Mouse (Mus musculus): ENCODE measurements around the gene Nt5c3b. TPM values are rescaled to one million over a fixed set of nuclear protein-coding genes. Genes with fewer than 3 reads are reported as not detected.

Nt5c3b gene
- polyA plus RNA-seq, 1 experiment from 2014 or later = 108 TPM

DNA sequence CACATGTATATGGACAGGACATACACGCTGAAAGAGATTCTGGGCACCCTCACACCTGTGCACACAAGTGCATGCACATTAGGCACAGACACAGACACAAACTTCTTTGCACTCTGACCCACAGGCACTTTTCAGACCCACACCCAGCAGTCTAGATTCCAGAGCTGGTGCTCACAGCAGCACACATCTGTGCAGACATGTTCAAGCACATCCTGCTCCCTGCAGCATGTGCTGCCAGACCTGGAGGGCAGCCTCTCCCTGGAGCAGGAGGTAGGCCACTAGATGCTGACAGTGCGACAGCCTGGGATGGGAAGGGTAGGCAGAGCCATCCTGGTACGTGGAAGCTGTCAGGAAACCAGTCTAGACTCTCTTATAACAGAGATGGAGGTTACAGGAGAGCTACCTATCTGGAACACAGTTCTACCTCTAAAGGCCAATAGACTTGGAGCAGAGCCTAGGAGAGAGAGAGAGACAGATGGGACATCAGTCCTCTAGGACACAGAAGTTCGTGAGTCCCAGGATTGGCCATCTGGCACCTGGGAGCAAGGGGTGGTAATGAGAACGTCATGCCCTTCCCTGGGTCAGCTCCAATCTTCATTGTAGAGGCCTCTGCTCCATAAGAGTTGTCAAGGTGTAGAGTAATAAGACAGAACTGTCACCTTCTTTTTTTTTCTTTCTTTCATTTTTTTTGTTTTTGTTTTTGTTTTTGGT is 34.5 kb downstream of the Nt5c3b start:
- H3K9ac ChIP-seq (ENCODE audit: low read depth, low read length) = no peak overlapping the region

DNA sequence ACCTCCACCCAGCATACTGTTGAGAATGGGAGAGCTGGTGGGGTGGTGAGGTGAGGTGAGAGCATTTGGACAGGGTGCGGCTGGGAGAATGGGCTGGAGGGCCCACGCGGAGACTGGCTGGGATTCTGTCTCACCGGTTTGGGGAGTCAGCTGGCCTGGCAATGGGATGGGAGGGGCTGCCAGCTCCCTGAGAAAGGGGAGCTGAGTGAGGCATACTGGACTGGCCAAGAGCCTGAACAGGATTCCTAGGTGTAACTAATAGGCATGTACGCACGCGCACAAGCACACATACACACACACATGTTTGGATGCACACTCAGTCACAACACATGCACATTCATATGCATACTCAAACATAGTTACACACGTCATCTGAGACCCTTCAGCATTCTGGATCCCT is 35.3 kb downstream of the Nt5c3b start:
- no peaks in the 10 kb centered on the region for H3K9me3 ChIP-seq (ENCODE audit: control insufficient read depth, low read length)
- DNase-seq (ENCODE audit: low spot score) = peak; percentile 40
- no peak overlapping the region for H3K27ac ChIP-seq (replicated peaks; ENCODE audit: low read depth, low read length)
- no peak for ATAC-seq (ENCODE audit: low read depth)
- H3K4me1 ChIP-seq (ENCODE audit: control insufficient read depth, insufficient read depth, low read length) = no peaks in the 10 kb centered on the region; the same call in 1 of the 2 replicates
- H3K4me3 ChIP-seq (ENCODE audit: low read depth, low read length) = no peak overlapping the region
- H3K4me2 ChIP-seq (ENCODE audit: low read depth, low read length) = no peak overlapping the region
- no peak overlapping the region for H3K9ac ChIP-seq (ENCODE audit: low read depth, low read length)
- WGBS = 60% methylated on average over 5 of the region's 8 CpGs
- peaks cover 34% of the 10 kb centered on the region for H3K36me3 ChIP-seq (ENCODE audit: control insufficient read depth, insufficient read depth, low read length)
- H3K27me3 ChIP-seq (replicated peaks; ENCODE audit: control insufficient read depth, insufficient read depth, low read length) = no peaks in the 10 kb centered on the region

More for the DNA sequence above, 34.5 kb downstream of the Nt5c3b start:
- no peaks in the 10 kb centered on the region for H3K27me3 ChIP-seq (replicated peaks; ENCODE audit: control insufficient read depth, insufficient read depth, low read length)
- H3K36me3 ChIP-seq (ENCODE audit: control insufficient read depth, insufficient read depth, low read length) = peaks cover 40% of the 10 kb centered on the region
- ATAC-seq (ENCODE audit: low read depth) (no peak), DNase-seq (ENCODE audit: low spot score) (no peak)
- no peak overlapping the region for H3K27ac ChIP-seq (replicated peaks; ENCODE audit: low read depth, low read length)
- H3K4me3 ChIP-seq (ENCODE audit: low read depth, low read length) = no peak overlapping the region
- H3K4me2 ChIP-seq (ENCODE audit: low read depth, low read length) = no peak overlapping the region
- H3K9me3 ChIP-seq (ENCODE audit: control insufficient read depth, low read length) = no peaks in the 10 kb centered on the region
- 83% methylated on average over 5 of the region's 5 CpGs for WGBS
- peaks cover 6% of the 10 kb centered on the region for H3K4me1 ChIP-seq (ENCODE audit: control insufficient read depth, insufficient read depth, low read length)

DNA sequence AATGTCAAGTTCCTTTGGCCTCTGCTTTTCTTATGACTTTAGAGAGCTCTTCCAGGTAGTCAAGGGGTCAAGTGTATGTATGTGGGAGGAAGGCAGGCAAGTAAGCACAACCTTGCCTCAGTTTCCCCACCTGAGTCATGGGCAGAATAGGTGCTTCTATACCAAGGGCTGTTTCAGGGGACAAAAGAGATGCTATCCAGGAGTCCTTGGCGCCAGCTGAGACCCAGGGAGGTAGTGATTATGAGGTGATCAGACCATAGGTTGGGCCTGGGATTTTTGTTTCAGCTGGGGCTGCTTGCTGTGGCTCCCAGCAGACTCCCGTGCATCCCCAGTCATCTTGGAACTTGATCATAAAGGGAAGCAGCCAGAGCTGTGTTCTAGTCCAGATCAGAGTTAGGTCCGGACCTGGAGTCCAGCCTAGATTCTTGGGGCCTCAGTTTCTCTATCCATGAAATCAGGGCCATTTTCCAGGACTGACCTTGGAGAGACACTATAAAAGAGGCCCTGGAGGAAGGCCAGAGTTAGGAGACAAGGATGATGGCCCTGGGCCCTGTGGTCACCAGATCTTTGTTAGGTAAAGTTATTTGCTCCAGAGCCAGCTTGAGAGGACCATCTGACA is 37.0 kb downstream of the Nt5c3b start:
- ATAC-seq (ENCODE audit: low read depth) (no peak), DNase-seq (ENCODE audit: low spot score) (no peak)
- Histone ChIP-seq H3K27me3 (replicated peaks; ENCODE audit: control insufficient read depth, insufficient read depth, low read length) (no peaks in the 10 kb centered on the region), H3K4me3 (ENCODE audit: low read depth, low read length) (no peak overlapping the region), H3K4me2 (ENCODE audit: low read depth, low read length) (no peak overlapping the region), H3K36me3 (ENCODE audit: control insufficient read depth, insufficient read depth, low read length) (peaks cover 18% of the 10 kb centered on the region; the same call in 1 of the 2 replicates), H3K27ac (replicated peaks; ENCODE audit: low read depth, low read length) (no peak overlapping the region), H3K9ac (ENCODE audit: low read depth, low read length) (no peak overlapping the region), H3K9me3 (ENCODE audit: control insufficient read depth, low read length) (no peaks in the 10 kb centered on the region), H3K4me1 (ENCODE audit: control insufficient read depth, insufficient read depth, low read length) (no peaks in the 10 kb centered on the region)
- WGBS = 86% methylated on average over 3 of the region's 3 CpGs

DNA sequence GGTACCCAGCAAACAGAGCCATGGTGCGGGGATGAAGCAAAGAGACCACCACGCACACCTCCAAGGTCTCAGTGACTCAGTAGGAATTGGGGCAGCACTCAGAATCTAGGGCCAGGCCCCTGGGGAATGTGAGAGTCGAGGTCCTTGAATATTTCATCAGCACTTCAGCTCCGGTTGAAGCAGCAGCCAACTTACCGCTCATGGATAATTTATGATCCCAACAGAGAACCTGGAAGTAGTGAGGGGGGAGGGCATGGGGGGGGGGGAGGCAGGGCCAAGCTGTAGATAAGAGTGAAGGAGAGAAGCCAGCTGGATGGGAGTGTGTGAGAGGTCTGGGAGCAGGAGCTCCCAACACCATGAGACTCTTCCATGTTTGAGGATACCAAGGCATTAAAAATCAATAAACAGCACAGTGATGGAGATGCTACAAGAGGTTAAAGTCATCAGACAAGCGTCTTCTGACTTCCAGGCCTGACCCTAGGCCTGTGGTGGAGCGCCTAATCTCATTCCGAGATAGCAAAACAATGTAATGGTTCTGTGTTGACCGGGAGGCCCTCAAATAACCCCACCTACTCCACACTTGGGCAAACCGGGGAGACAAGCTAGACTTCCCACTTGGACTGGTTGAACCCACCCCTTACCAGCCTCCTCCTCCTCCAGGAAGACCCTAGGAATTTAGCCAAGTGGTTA is 38.0 kb downstream of the Nt5c3b start:
- Histone ChIP-seq H3K4me1 (ENCODE audit: control insufficient read depth, insufficient read depth, low read length) (no peaks in the 10 kb centered on the region), H3K9ac (ENCODE audit: low read depth, low read length) (no peak overlapping the region), H3K27ac (replicated peaks; ENCODE audit: low read depth, low read length) (0 out of 2 replicates have a peak overlapping the region, but pooled peaks have one; percentile 28), H3K4me2 (ENCODE audit: low read depth, low read length) (no peak overlapping the region), H3K9me3 (ENCODE audit: control insufficient read depth, low read length) (no peaks in the 10 kb centered on the region), H3K36me3 (ENCODE audit: control insufficient read depth, insufficient read depth, low read length) (peaks cover 9% of the 10 kb centered on the region; the same call in 1 of the 2 replicates), H3K4me3 (ENCODE audit: low read depth, low read length) (no peak overlapping the region), H3K27me3 (replicated peaks; ENCODE audit: control insufficient read depth, insufficient read depth, low read length) (no peaks in the 10 kb centered on the region)
- no peak for DNase-seq (ENCODE audit: low spot score)
- ATAC-seq (ENCODE audit: low read depth) = no peak
- 77% methylated on average over 10 of the region's 10 CpGs for WGBS

DNA sequence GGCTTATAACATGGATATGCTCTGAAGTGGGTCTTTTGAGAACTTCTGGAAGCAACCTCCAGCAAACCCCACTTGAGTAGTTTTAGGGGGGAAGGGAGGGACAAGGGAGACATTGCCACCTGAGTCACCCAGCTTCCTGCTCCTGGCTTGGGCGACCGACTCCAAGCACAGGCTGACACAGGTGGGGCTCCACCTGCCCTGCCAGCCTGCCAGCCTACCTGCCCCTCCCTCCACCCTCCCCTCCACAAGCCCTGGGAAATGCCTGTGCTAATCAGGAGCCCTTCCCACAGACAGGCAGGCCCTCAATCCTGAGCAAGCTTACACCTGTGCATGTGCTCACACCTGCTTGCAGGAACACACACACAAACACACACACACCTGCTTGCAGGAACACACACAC is 38.9 kb downstream of the Nt5c3b start:
- Histone ChIP-seq H3K4me1 (ENCODE audit: control insufficient read depth, insufficient read depth, low read length) (0 out of 2 replicates have a peak, but pooled peaks cover 3% of the 10 kb centered on the region), H3K9ac (ENCODE audit: low read depth, low read length) (no peak overlapping the region), H3K9me3 (ENCODE audit: control insufficient read depth, low read length) (no peaks in the 10 kb centered on the region), H3K36me3 (ENCODE audit: control insufficient read depth, insufficient read depth, low read length) (0 out of 2 replicates have a peak, but pooled peaks cover 5% of the 10 kb centered on the region), H3K4me2 (ENCODE audit: low read depth, low read length) (no peak overlapping the region), H3K27ac (replicated peaks; ENCODE audit: low read depth, low read length) (no peak overlapping the region), H3K27me3 (replicated peaks; ENCODE audit: control insufficient read depth, insufficient read depth, low read length) (no peaks in the 10 kb centered on the region), H3K4me3 (ENCODE audit: low read depth, low read length) (no peak overlapping the region)
- no peak for ATAC-seq (ENCODE audit: low read depth)
- WGBS = 56% methylated on average over 2 of the region's 2 CpGs
- peak; percentile 40 for DNase-seq (ENCODE audit: low spot score)

DNA sequence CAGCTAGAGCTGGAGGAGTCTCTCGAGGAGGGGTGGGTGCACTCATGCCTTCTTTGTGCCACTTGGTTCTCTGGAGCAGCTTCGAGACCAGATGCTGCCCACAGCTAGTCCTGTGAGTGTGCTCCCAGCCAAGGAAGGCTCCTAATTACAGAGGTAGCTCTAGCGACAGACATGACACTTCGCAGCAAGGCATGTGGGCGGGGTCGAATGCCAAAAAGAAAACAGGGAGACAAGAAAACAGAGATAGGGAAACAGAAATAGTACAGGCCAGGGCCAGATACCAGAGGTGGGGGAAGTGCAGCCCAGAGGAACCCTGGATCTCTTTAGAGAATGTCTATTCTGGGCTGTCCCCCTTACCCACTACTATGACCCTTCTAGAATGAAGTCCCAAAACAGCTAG is 39.4 kb downstream of the Nt5c3b start:
- no peak overlapping the region for H3K9ac ChIP-seq (ENCODE audit: low read depth, low read length)
- no peak overlapping the region for H3K27ac ChIP-seq (replicated peaks; ENCODE audit: low read depth, low read length)
- WGBS = 35% methylated on average over 6 of the region's 6 CpGs
- H3K4me1 ChIP-seq (ENCODE audit: control insufficient read depth, insufficient read depth, low read length) = 0 out of 2 replicates have a peak, but pooled peaks cover 3% of the 10 kb centered on the region
- H3K4me2 ChIP-seq (ENCODE audit: low read depth, low read length) = no peak overlapping the region
- H3K36me3 ChIP-seq (ENCODE audit: control insufficient read depth, insufficient read depth, low read length) = 0 out of 2 replicates have a peak, but pooled peaks cover 3% of the 10 kb centered on the region
- DNase-seq (ENCODE audit: low spot score) (peak; percentile 26), ATAC-seq (ENCODE audit: low read depth) (no peak)
- H3K4me3 ChIP-seq (ENCODE audit: low read depth, low read length) = no peak overlapping the region
- H3K27me3 ChIP-seq (replicated peaks; ENCODE audit: control insufficient read depth, insufficient read depth, low read length) = no peaks in the 10 kb centered on the region
- no peaks in the 10 kb centered on the region for H3K9me3 ChIP-seq (ENCODE audit: control insufficient read depth, low read length)

DNA sequence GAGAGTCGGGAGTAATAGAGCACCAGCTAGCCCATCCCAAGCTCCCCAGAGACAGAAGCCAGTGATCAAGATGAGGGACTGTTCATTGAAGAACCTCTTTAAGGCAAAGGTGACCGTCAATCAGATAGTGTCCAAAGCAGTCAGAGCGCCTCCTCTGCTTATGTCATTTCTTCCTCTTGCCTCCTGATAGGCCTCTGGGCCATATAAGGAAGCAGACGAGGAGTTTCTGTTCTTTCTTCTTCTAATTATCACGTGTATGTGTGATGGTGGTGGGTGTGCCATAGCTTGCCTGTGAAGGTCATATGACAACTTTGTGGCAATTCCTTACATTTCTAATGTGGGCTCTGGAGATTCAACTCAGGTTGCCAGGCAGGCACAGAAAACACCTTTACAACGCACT is 40.8 kb downstream of the Nt5c3b start:
- Histone ChIP-seq H3K4me2 (ENCODE audit: low read depth, low read length) (no peak overlapping the region), H3K36me3 (ENCODE audit: control insufficient read depth, insufficient read depth, low read length) (no peaks in the 10 kb centered on the region), H3K27me3 (replicated peaks; ENCODE audit: control insufficient read depth, insufficient read depth, low read length) (no peaks in the 10 kb centered on the region), H3K9ac (ENCODE audit: low read depth, low read length) (no peak overlapping the region), H3K9me3 (ENCODE audit: control insufficient read depth, low read length) (no peaks in the 10 kb centered on the region), H3K4me1 (ENCODE audit: control insufficient read depth, insufficient read depth, low read length) (peaks cover 13% of the 10 kb centered on the region), H3K4me3 (ENCODE audit: low read depth, low read length) (no peak overlapping the region), H3K27ac (replicated peaks; ENCODE audit: low read depth, low read length) (no peak overlapping the region)
- ATAC-seq (ENCODE audit: low read depth) (no peak), DNase-seq (ENCODE audit: low spot score) (no peak)
- 77% methylated on average over 6 of the region's 6 CpGs for whole genome bisulfite sequencing

DNA sequence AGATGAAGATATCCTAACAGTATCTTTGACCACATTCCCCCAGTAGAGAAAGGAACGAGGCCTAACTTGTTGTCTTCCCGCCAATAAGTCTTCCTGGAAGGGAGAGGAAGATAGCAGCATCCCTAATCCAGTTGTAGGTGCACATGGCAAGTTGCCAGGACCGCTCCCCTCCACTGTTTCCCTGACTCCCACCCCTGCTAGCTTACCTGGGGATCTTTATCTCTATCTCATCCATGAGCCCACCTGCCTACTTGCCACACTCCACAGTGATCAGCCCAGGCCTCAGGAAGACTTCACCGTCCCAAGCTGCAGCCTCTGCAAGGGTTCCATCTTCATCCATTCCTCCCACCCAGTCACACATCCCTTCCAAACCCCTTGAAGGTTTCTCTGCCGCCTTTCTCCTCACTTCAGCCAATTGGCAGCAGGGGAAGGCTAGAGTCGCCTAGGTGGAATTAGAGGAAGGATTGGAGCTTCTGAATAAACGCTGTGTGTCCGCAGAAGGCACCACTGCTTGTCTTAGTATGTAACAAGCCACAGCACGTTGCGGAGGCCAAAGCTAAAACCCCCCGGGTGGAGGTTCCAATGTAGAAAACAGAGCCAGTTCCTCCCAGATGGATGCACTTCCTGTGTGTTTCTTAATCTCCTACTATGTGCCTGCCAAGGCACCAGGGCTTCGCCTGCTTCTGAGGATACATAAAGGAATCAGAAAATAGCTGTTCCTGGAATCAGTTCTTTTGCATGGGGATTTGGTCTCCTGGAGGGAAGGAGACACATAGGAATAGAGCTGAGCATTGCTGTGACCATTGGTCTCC is 41.7 kb downstream of the Nt5c3b start:
- Histone ChIP-seq H3K9ac (ENCODE audit: low read depth, low read length) (no peak overlapping the region), H3K27ac (replicated peaks; ENCODE audit: low read depth, low read length) (no peak overlapping the region; the same call in 1 of the 2 replicates), H3K27me3 (replicated peaks; ENCODE audit: control insufficient read depth, insufficient read depth, low read length) (no peaks in the 10 kb centered on the region), H3K4me3 (ENCODE audit: low read depth, low read length) (no peak overlapping the region), H3K4me2 (ENCODE audit: low read depth, low read length) (no peak overlapping the region), H3K4me1 (ENCODE audit: control insufficient read depth, insufficient read depth, low read length) (peaks cover 22% of the 10 kb centered on the region), H3K36me3 (ENCODE audit: control insufficient read depth, insufficient read depth, low read length) (no peaks in the 10 kb centered on the region), H3K9me3 (ENCODE audit: control insufficient read depth, low read length) (no peaks in the 10 kb centered on the region)
- no peak for DNase-seq (ENCODE audit: low spot score)
- no peak for ATAC-seq (ENCODE audit: low read depth)
- WGBS = 72% methylated on average over 12 of the region's 12 CpGs
